Mouse (Mus musculus) c-Kit-negative CD71-positive TER-119-positive erythroid progenitor cells, embryonic 14.5 days (primary cell): ENCODE measurements around the gene Gpc6.

Source experiments
- DNase-seq: peaks from one replicate; pipeline ENCODE4 v3.0.0-alpha.2; 2013; ENCODE audit warnings: low read depth, low spot score

The Gpc6 gene

GRCm38 (mm10) chr14:117451391-117451991 lies 526.4 kb downstream of the Gpc6 start:
- DNase-seq = no peak

DNA sequence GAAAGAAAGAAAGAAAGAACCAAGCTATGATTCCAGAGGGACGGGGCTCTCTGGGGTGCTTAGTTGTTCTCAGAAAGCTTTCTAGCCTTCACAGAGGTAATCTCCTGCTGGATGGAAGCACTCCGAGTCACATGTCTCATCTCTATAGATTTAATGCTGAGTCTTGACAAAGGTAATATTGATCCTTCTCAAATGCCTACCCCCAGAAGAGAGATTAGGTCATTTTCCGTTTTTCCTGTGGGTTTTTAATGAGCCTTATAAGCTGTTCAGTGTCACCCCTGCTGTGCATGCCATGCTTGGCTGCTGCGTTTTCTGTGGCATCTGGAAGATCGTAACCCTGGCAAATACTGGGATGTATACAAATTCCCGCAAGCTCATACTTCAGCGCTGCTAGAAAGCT lies 527.0 kb downstream of the Gpc6 start:
- no peak for DNase-seq

DNA sequence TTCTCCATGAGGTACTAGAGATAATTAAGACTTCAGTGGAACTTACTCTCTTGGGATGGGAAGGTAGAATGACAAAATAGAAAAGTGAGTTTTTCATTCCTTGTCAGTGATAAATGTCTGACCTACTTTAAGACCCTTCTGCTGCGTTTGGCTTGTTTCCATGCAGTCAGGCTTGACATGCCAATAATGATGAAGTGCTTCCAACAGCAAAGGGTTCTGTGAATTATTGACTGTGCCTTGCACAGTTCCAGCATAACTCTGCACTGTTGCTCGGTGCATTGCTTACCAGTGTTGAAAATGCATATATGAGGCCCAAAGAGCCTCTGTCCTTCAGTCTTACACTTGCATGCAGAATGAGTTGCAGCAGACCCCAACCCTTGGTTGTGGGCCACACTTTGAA lies 548.3 kb downstream of the Gpc6 start:
- no peak for DNase-seq

DNA sequence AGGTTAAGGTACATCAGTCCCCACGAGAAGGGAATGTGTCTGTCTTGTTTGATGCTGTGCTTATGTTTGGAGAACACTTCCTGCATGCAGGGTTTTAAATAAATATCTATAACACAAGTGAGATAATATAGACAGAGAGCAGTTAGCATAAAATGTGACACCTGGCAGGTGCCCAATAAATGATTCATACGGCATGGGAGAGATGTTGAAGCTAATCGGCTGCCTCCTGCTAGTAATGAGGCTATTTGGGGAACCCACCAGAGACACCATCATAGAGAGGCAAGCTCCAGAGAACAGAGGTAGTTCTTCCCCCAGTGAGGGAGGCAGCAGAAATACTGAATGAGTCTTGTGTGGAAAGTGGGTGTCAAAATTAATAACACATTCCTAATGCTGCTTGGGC lies 553.8 kb downstream of the Gpc6 start:
- DNase-seq = no peak

- no peak for DNase-seq
Observed at GRCm38 (mm10) chr14:117487161-117487754, 562.1 kb downstream of the Gpc6 start.

DNA sequence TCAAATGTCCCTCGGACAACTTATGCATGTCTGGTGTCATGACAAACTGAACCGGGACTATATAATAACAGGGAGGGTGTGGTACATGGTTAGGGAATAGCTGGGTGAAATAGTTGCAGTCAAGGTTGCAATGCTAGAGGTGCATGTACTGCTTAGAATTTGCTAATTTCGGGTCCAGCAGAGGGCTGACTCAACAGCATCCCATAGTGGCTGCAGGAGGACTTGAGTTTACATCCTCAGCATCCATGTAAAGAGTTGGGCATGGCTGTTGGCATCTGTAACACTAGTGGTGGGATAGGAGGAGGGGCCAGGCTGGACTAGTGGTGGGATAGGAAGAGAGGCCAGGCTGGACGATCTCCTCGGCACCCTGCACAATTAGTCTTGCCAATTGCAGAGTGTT lies 565.4 kb downstream of the Gpc6 start:
- DNase-seq = no peak

DNA sequence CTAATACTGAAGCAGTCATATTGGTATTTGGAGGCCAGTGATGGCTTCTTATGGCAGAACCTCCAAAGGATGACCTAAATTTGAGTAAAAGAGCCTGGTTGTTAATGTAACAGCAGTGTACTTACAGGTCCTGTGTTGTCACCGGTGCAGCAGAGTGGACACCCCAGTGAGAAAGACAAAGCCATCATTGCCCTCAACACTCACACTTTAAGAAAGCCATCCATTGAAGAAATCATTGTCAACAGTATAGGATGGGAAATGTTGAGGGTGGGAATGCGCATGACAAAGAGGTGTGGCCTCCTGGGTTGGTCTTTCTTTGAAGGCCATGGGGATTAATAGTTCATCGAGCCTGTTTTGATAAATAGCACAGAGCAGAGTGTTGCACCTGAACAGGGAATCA lies 570.0 kb downstream of the Gpc6 start:
- DNase-seq = no peak

DNA sequence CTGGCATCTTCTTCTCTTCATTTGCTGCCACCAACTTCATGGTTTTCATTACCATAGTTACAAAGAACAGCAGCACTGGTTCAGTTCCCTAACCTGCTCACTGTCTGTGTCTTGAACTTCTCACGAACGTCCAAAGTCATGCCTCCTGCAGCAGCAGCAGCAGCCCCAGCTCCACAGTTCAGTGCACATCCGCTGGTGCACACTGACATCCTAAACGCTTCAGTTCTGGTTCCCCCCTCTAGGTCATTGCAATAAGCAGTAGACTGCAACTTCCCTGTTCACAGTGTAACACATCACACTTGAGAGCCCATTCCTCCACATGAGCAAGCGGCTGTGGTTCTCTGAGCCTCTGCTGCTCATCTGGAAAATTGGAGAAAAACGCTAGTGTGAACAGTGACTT lies 573.7 kb downstream of the Gpc6 start:
- DNase-seq = no peak

GRCm38 (mm10) chr14:117499354-117499753 lies 574.2 kb downstream of the Gpc6 start:
- DNase-seq = no peak

DNA sequence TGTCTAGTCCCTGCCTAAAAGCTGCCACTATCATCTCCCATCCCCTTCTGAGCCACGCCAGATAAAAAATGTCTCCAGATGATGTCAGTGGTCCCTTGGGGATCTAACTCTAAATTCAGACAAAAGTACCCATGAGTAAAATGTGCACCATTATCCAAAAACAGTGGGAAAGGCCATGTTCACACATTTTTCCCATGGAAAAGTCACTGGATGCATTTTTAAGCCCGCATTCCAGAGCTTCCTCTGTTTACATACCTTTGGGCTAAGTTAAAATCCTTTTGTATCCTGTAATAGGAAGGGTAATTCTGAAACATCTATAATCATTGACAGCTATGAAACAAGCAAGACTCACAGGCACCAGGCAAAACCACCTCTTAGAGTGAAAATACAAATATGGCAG lies 589.7 kb downstream of the Gpc6 start:
- DNase-seq = no peak

GRCm38 (mm10) chr14:117519574-117519973 lies 594.5 kb downstream of the Gpc6 start:
- DNase-seq = no peak

DNA sequence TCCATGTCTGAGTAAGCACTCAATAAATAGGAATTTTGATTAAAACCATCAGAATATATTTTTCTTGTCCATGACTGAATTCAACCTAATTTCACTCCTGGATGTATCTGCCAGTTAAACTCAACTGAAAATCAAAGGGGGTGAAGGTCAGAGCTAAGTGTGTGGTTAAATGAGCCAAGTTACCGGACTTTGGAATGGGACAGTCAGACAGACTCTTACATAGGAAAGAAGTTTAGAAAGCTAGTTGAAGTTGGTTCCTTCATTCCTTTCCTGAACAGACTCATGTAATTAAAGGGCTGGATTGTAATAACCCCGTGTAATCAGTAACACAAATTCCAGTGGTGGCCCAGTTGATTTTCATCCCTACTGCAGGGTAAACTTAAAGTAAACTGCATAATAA lies 595.6 kb downstream of the Gpc6 start:
- no peak for DNase-seq

DNA sequence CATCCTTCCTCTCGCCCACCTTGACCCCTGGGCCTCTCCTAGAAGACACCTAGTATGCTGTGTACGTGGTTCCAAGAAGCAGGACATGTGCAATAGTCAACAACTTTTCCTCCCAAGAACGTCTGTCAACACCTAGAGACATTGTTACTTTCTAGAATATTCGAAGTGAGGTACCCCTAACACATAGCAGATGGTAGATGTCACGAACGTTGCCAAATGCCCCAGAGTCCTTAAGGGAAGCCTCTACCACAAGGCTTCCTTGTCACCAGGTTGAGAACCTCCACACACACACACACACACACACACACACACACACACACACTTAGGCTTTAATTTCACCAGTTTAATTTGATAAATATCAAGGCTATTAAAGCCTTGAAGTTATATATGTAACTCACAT lies 600.0 kb downstream of the Gpc6 start:
- DNase-seq = no peak

DNA sequence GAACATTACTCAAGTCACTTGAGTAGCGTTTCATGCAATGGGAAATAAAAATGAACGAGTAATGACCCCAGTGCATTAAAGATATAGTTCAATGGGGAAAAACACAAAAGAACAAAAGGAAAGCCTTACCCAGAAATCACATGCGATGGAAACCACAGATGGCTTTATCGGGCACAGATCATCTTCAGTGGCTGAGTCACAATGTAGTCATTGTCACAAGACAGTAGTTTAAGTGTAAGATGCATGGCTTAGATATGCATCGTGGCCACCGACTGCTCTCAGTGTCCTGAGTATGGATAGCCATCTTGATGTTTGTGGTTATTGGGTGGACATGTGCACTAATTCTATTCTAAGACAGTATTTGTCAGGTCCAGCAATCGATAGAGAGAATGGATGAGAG lies 601.9 kb downstream of the Gpc6 start:
- DNase-seq = no peak

GRCm38 (mm10) chr14:117529439-117529838 lies 604.3 kb downstream of the Gpc6 start:
- no peak for DNase-seq

DNA sequence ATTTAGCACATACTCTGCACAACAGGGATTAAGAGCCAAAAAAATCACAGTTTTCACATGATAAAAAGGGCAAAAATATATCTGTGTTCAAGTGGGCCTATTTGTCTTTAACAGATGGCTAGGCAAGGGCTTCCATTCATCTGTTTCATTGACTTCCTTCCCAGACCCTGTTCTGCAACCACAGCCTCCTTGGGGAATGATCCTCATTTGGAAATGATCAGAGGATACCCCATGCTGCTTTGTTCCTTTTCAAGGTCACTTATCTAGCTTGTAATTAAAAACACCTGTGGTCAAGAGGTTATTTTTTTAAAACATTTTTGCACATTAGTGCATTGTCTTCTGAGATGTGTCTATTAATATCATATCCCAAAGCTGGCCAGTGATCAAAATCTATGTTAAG lies 627.7 kb downstream of the Gpc6 start:
- DNase-seq = no peak

GRCm38 (mm10) chr14:117556715-117557320 lies 631.7 kb downstream of the Gpc6 start:
- no peak for DNase-seq

GRCm38 (mm10) chr14:117562146-117562545 lies 637.0 kb downstream of the Gpc6 start:
- DNase-seq = no peak

DNA sequence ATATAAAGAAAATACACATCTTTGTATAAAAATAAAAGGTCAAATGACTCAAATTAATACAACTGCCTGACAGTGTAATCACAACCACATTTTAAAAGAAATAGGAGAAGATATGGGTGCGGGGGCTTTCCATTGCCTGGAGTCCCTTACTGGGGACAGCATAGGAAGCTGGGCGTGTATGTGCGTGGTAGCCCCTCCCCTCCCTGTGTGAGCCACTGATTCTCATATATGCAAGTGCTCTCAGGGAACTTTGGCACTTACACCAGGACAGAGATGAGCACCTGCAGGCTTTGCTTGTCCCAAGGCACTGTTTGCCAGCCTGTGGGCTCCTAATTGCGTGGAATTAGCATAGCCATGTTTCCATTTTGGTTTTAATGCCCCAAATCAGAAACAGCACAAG lies 644.2 kb downstream of the Gpc6 start:
- no peak for DNase-seq

- DNase-seq = no peak
Observed at GRCm38 (mm10) chr14:117572213-117572612, 647.1 kb downstream of the Gpc6 start.

- no peak for DNase-seq
Observed at GRCm38 (mm10) chr14:117574216-117574615, 649.1 kb downstream of the Gpc6 start.

DNA sequence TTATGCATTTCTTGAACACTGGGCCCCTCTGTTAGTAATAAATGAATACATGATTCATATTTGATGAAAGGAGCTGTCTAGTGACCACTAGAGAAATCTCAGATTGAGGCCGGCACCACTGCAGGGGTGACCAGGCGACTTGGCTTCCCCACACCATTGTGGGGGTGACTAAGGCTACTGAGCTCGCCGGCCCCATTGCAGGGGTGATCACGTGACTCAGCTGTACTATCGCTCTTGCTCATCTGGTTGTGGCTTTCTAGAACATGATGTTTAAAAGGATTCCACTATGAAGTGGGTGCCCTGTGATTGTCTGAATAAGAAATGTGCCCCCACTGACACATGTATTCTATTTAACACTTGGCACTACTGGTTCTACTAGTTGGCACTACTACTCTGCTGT lies 656.6 kb downstream of the Gpc6 start:
- DNase-seq = no peak

- DNase-seq = no peak
Observed at GRCm38 (mm10) chr14:117599758-117600157, 674.6 kb downstream of the Gpc6 start.

DNA sequence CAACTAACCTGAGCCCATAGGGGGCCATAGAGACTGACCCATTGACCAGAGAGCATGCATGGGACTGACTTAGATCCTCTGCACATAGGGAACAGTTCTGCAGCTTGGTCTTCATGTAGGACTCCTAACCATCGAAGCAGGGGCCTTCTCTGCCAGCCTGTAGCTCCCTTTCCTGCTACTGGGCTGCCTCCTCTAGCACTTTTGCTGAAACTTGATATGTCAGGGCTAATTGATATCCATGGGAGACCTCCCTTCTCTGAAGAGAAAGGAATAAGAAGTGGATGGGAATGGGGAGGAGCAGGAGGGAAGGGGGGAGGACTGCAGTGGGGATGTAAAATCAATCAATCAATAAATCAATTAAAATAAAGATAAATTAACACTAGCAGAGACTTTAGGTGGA lies 678.7 kb downstream of the Gpc6 start:
- no peak for DNase-seq
